ENCODE assay signal across 31 mouse cellular contexts in genomic region chr16:14483221-14483620, GRCm38 (mm10).
"Had no signal": no experiment of that assay in that cellular context is flagged by ENCODE, and none has a peak within 500 bp of the region (broad histone marks: within the 10 kb centered on the region; RNA-seq: fewer than 3 reads in every experiment).

No protein-coding gene starts in this region.

- H3K9me3 ChIP-seq: limb, embryonic 10.5 days; limb, embryonic 12.5 days; limb, embryonic 13.5 days; limb, embryonic 15.5 days; liver, embryonic 12.5 days; liver, embryonic 13.5 days; liver, embryonic 15.5 days; lung, embryonic 15.5 days; megakaryocyte, embryonic 14.5 days; midbrain, embryonic 10.5 days; midbrain, embryonic 12.5 days; midbrain, embryonic 15.5 days; neural tube, embryonic 12.5 days; neural tube, embryonic 13.5 days had no signal

- H3K27ac ChIP-seq: limb, embryonic 10.5 days; limb, embryonic 12.5 days; limb, embryonic 13.5 days; limb, embryonic 15.5 days; liver, embryonic 12.5 days; liver, embryonic 13.5 days; liver, embryonic 14.5 days; liver, embryonic 15.5 days; lung, embryonic 15.5 days; macrophage; midbrain, embryonic 10.5 days; midbrain, embryonic 12.5 days; midbrain, embryonic 15.5 days; neural tube, embryonic 12.5 days; neural tube, embryonic 13.5 days had no signal

- H3K9ac ChIP-seq: limb, embryonic 12.5 days; limb, embryonic 13.5 days; limb, embryonic 15.5 days; liver, embryonic 12.5 days; liver, embryonic 13.5 days; liver, embryonic 14.5 days; liver, embryonic 15.5 days; liver, postnatal 0 days; lung, embryonic 14.5 days; lung, embryonic 15.5 days; midbrain, embryonic 12.5 days; midbrain, embryonic 15.5 days; neural tube, embryonic 12.5 days; neural tube, embryonic 13.5 days had no signal

- ATAC-seq: liver, embryonic 12.5 days; liver, postnatal 0 days; lung, postnatal 0 days; midbrain, embryonic 15.5 days; midbrain, embryonic 16.5 days had no signal

- H3K4me1 ChIP-seq: limb, embryonic 10.5 days; limb, embryonic 12.5 days; limb, embryonic 13.5 days; limb, embryonic 15.5 days; liver, embryonic 12.5 days; liver, embryonic 13.5 days; liver, embryonic 15.5 days; lung, embryonic 15.5 days; midbrain, embryonic 10.5 days; midbrain, embryonic 12.5 days; midbrain, embryonic 15.5 days; neural tube, embryonic 12.5 days; neural tube, embryonic 13.5 days had no signal

- H3K27me3 ChIP-seq: limb, embryonic 12.5 days; limb, embryonic 13.5 days; limb, embryonic 15.5 days; liver, embryonic 12.5 days; liver, embryonic 13.5 days; liver, embryonic 15.5 days; lung, embryonic 15.5 days; megakaryocyte, embryonic 14.5 days; midbrain, embryonic 12.5 days; midbrain, embryonic 15.5 days; neural tube, embryonic 12.5 days; neural tube, embryonic 13.5 days had no signal

- H3K4me2 ChIP-seq: limb, embryonic 12.5 days; limb, embryonic 13.5 days; limb, embryonic 15.5 days; liver, embryonic 11.5 days; liver, embryonic 12.5 days; liver, embryonic 13.5 days; liver, embryonic 15.5 days; lung, embryonic 14.5 days; lung, embryonic 15.5 days; midbrain, embryonic 11.5 days; midbrain, embryonic 12.5 days; midbrain, embryonic 15.5 days; neural tube, embryonic 12.5 days; neural tube, embryonic 13.5 days had no signal

- H3K4me3 ChIP-seq: limb, embryonic 10.5 days; limb, embryonic 12.5 days; limb, embryonic 13.5 days; limb, embryonic 15.5 days; liver, embryonic 12.5 days; liver, embryonic 13.5 days; liver, embryonic 15.5 days; lung, embryonic 15.5 days; megakaryocyte, embryonic 14.5 days; midbrain, embryonic 10.5 days; midbrain, embryonic 12.5 days; midbrain, embryonic 15.5 days; myocyte; neural tube, embryonic 12.5 days; neural tube, embryonic 13.5 days had no signal

- H3K36me3 ChIP-seq: limb, embryonic 10.5 days; limb, embryonic 12.5 days; limb, embryonic 13.5 days; limb, embryonic 15.5 days; liver, embryonic 12.5 days; liver, embryonic 13.5 days; liver, embryonic 15.5 days; lung, embryonic 15.5 days; midbrain, embryonic 10.5 days; midbrain, embryonic 12.5 days; midbrain, embryonic 15.5 days; neural tube, embryonic 12.5 days; neural tube, embryonic 13.5 days had no signal

- DNase-seq: left cerebral cortex, postnatal 4 days; liver; liver, embryonic 13.5 days; liver, postnatal 0 days; lung, adult 18-20 months; lung, adult 2 months; lung, embryonic 14.5 days; lung, postnatal 10 days; lung, postnatal 14 days; lung, postnatal 36 days; lung, postnatal 4 days had no signal
